Mouse (Mus musculus) lung, postnatal 4 days (tissue): ENCODE measurements around the gene Auts2.

ENCODE experiments used
- DNase-seq, 2 experiments: peaks; one replicate each; pipeline ENCODE4 v3.0.0; 2021

Auts2 gene

GRCm38 (mm10) chr5:132073677-132074359, 469.3 kb downstream of the Auts2 start:
- DNase-seq = no peak

- DNase-seq = no peak
These were observed 470.8 kb downstream of the Auts2 start for GRCm38 (mm10) chr5:132072356-132072755.

GRCm38 (mm10) chr5:132067750-132068739, 475.1 kb downstream of the Auts2 start:
- no peak for DNase-seq

- no peak for DNase-seq
These were observed 483.0 kb downstream of the Auts2 start for GRCm38 (mm10) chr5:132060116-132060515.

- no peak for DNase-seq
These were observed 490.5 kb downstream of the Auts2 start for GRCm38 (mm10) chr5:132052637-132053036.

- no peak for DNase-seq
These were observed 503.6 kb downstream of the Auts2 start for GRCm38 (mm10) chr5:132039584-132039983.

GRCm38 (mm10) chr5:132033491-132034350, 509.4 kb downstream of the Auts2 start:
- no peak for DNase-seq

- DNase-seq = peak; percentile 7 to 39
These were observed 512.1 kb downstream of the Auts2 start for GRCm38 (mm10) chr5:132030941-132031531.

GRCm38 (mm10) chr5:132029638-132030037, 513.5 kb downstream of the Auts2 start:
- DNase-seq = no peak

GRCm38 (mm10) chr5:132029038-132029437, 514.1 kb downstream of the Auts2 start:
- peak; percentile 5 to 26 for DNase-seq

GRCm38 (mm10) chr5:132027859-132028498, 515.2 kb downstream of the Auts2 start:
- no peak for DNase-seq

GRCm38 (mm10) chr5:132013296-132013695, 529.8 kb downstream of the Auts2 start:
- no peak for DNase-seq

GRCm38 (mm10) chr5:132011795-132012194, 531.3 kb downstream of the Auts2 start:
- DNase-seq = no peak

GRCm38 (mm10) chr5:132008703-132009222, 534.4 kb downstream of the Auts2 start:
- DNase-seq = no peak

GRCm38 (mm10) chr5:132007907-132008306, 535.2 kb downstream of the Auts2 start:
- DNase-seq = no peak

- no peak for DNase-seq
These were observed 550.4 kb downstream of the Auts2 start for GRCm38 (mm10) chr5:131992681-131993211.

- no peak for DNase-seq
These were observed 550.9 kb downstream of the Auts2 start for GRCm38 (mm10) chr5:131992268-131992667.

GRCm38 (mm10) chr5:131990532-131990931, 552.6 kb downstream of the Auts2 start:
- no peak for DNase-seq

GRCm38 (mm10) chr5:131981451-131981850, 561.7 kb downstream of the Auts2 start:
- DNase-seq = no peak

GRCm38 (mm10) chr5:131978939-131979338, 564.2 kb downstream of the Auts2 start:
- DNase-seq = no peak

GRCm38 (mm10) chr5:131977497-131977896, 565.6 kb downstream of the Auts2 start:
- DNase-seq = no peak
